Mouse (Mus musculus): Measurements from ENCODE around the gene Chst15. TPM values are rescaled to one million over a fixed set of nuclear protein-coding genes. Genes with fewer than 3 reads are reported as not detected.

Gene Chst15
- polyA plus RNA-seq, 1 experiment from 2014 or later, result 15.6 TPM

DNA sequence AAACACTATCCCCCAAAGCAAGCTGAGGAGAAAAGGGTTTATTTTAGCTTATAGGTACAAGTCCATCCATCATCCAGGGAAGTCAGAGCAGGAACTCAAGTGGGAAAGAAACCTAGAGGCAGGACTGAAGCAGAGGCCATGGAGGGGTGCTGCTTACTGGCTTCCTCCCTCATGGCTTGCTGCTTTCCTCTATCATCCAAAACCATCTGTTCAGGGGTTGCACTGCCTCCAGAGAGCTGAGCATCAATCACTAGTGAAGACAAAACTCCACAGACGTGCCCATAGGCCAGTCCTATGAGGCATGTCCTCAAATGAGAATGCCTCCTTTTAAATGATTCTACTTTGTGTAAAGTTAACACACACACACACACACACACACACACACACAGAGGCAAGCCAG lies 13.2 kb upstream of the Chst15 start:
- Histone ChIP-seq H3K4me2 (no peak overlapping the region), H3K9ac (no peak overlapping the region), H3K9me3 (no peaks in the 10 kb centered on the region), H3K36me3 (replicated peaks) (no peaks in the 10 kb centered on the region), H3K27me3 (no peaks in the 10 kb centered on the region), H3K4me3 (replicated peaks) (no peak overlapping the region), H3K4me1 (peaks cover 8% of the 10 kb centered on the region), H3K27ac (no peak overlapping the region)
- ATAC-seq (ENCODE audit: low FRiP score), result no peak
- WGBS, result 88% methylated on average over 1 of the region's 1 CpGs

DNA sequence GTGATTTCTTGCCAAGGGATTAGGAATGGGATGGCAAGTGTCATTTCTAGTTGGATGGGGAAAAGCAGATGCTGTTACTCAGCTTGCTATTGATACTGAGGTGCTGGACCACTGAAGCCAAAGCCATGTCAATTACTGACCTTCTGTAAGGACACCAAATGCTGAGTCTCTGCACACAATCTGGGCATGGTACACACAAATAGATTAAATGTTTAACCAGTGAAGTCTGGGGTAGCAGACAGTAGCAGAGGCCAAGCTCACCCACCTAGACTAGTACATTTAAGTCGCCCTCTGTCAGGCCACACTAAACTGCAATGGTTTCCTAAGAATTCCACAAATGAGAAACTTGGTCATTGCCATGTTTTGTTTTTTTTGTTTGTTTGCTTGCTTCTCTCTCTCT lies 11.6 kb upstream of the Chst15 start:
- no peak overlapping the region for H3K27ac ChIP-seq
- no peak overlapping the region for H3K9ac ChIP-seq
- H3K4me2 ChIP-seq, result no peak overlapping the region
- ATAC-seq (ENCODE audit: low FRiP score), result no peak
- no peaks in the 10 kb centered on the region for H3K9me3 ChIP-seq
- no peaks in the 10 kb centered on the region for H3K36me3 ChIP-seq (replicated peaks)
- H3K4me3 ChIP-seq (replicated peaks), result no peak overlapping the region
- WGBS, result 91% methylated on average over 1 of the region's 1 CpGs
- H3K4me1 ChIP-seq, result peaks cover 8% of the 10 kb centered on the region
- no peaks in the 10 kb centered on the region for H3K27me3 ChIP-seq

- Histone ChIP-seq H3K27me3 (0 out of 2 replicates have a peak, but pooled peaks cover 5% of the 10 kb centered on the region), H3K9me3 (no peaks in the 10 kb centered on the region), H3K4me2 (no peak overlapping the region), H3K4me3 (replicated peaks) (no peak overlapping the region), H3K4me1 (no peaks in the 10 kb centered on the region), H3K9ac (no peak overlapping the region), H3K27ac (no peak overlapping the region), H3K36me3 (replicated peaks) (no peaks in the 10 kb centered on the region)
- 83% methylated on average over 5 of the region's 5 CpGs for WGBS
- ATAC-seq (ENCODE audit: low FRiP score), result no peak
Observed at GRCm38 (mm10) chr7:132325549-132326331, 8.7 kb upstream of the Chst15 start.

- ATAC-seq (ENCODE audit: low FRiP score), result no peak
- Histone ChIP-seq H3K4me2 (no peak overlapping the region), H3K9me3 (no peaks in the 10 kb centered on the region), H3K9ac (no peak overlapping the region), H3K27me3 (0 out of 2 replicates have a peak, but pooled peaks cover 10% of the 10 kb centered on the region), H3K4me3 (replicated peaks) (no peak overlapping the region), H3K4me1 (no peaks in the 10 kb centered on the region), H3K27ac (no peak overlapping the region), H3K36me3 (replicated peaks) (no peaks in the 10 kb centered on the region)
- 87% methylated on average over 5 of the region's 5 CpGs for WGBS
Observed at GRCm38 (mm10) chr7:132323430-132323829, 6.4 kb upstream of the Chst15 start.

GRCm38 (mm10) chr7:132321392-132321958 lies 4.4 kb upstream of the Chst15 start:
- H3K9me3 ChIP-seq, result no peaks in the 10 kb centered on the region
- ATAC-seq (ENCODE audit: low FRiP score), result no peak
- no peak overlapping the region for H3K4me2 ChIP-seq
- H3K4me3 ChIP-seq (replicated peaks), result no peak overlapping the region
- H3K4me1 ChIP-seq, result peaks cover 8% of the 10 kb centered on the region
- H3K27ac ChIP-seq, result no peak overlapping the region
- H3K27me3 ChIP-seq, result peaks cover 10% of the 10 kb centered on the region; the same call in 1 of the 2 replicates
- H3K36me3 ChIP-seq (replicated peaks), result no peaks in the 10 kb centered on the region
- no peak overlapping the region for H3K9ac ChIP-seq
- WGBS, result 80% methylated on average over 2 of the region's 2 CpGs

GRCm38 (mm10) chr7:132316101-132317035 lies 660 bp downstream of the Chst15 start:
- peak overlapping the region; percentile 80 for H3K9ac ChIP-seq
- peak overlapping the region; percentile 79 for H3K4me3 ChIP-seq (replicated peaks)
- peaks cover 5% of the 10 kb centered on the region; the same call in 1 of the 2 replicates for H3K27me3 ChIP-seq
- peak overlapping the region; percentile 97 for H3K4me2 ChIP-seq
- H3K36me3 ChIP-seq (replicated peaks), result no peaks in the 10 kb centered on the region
- WGBS, result under 1% methylated on average over 70 of the region's 79 CpGs
- ATAC-seq (ENCODE audit: low FRiP score), result peak; percentile 76
- peak overlapping the region; percentile 88 for H3K27ac ChIP-seq
- H3K9me3 ChIP-seq, result no peaks in the 10 kb centered on the region
- H3K4me1 ChIP-seq, result peaks cover 40% of the 10 kb centered on the region

DNA sequence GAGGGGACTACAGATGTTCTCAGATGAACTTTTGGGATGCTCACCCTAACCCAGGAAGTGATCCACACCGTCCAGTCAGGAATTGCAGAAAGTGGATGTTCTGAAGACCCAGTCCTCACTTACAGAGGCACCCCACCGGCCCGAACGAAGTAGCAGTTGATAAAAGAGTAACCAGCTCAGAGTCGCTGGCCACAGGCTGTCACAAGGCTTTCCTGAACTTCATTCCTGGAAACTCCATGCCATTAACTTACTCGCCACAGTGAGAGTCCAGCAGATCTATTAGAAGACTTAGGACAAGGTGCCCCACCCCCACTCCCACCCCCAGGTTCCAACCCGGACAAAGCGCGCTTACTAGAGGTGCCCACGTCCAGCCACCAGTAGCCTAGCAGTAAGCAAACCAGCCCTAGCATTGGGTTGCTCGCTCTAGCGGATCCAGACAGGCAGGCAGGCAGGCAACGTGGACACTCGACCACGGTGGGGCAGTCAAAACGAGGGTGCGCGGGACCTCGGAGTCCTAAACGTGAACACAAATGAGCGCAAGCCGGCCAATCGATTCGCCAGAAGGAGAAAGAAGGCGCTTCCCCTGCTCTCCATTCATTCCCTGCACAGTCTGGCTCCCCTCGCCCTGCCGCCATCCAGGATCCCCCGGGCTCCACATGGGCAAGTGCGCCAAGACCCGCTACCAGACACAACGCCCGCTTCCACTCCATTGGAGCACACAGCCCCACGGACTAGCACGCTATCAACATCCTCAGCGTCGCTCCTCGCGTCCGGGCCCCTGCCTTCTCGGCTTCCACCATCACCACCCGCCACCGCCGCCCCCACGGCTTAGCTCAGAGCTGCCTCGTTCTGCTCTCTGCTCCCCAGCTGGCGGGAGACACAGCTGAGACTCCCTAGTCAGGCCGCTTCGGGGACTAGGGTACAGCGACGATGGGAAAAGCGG lies 1.6 kb downstream of the Chst15 start:
- Histone ChIP-seq H3K36me3 (replicated peaks) (no peaks in the 10 kb centered on the region), H3K4me1 (peaks cover 40% of the 10 kb centered on the region), H3K27me3 (peaks cover 5% of the 10 kb centered on the region; the same call in 1 of the 2 replicates), H3K27ac (peak overlapping the region; percentile 88), H3K9ac (peak overlapping the region; percentile 80), H3K9me3 (no peaks in the 10 kb centered on the region), H3K4me3 (replicated peaks) (peak overlapping the region; percentile 79), H3K4me2 (peak overlapping the region; percentile 97)
- ATAC-seq (ENCODE audit: low FRiP score), result peak; percentile 79
- WGBS, result 1% methylated on average over 49 of the region's 51 CpGs

GRCm38 (mm10) chr7:132312396-132312795 lies 4.6 kb downstream of the Chst15 start:
- WGBS, result 83% methylated on average over 8 of the region's 8 CpGs
- ATAC-seq (ENCODE audit: low FRiP score), result no peak
- H3K27me3 ChIP-seq, result no peaks in the 10 kb centered on the region; the same call in 1 of the 2 replicates
- H3K4me1 ChIP-seq, result peaks cover 35% of the 10 kb centered on the region
- H3K36me3 ChIP-seq (replicated peaks), result no peaks in the 10 kb centered on the region
- no peak overlapping the region for H3K27ac ChIP-seq
- no peak overlapping the region for H3K4me2 ChIP-seq
- H3K4me3 ChIP-seq (replicated peaks), result no peak overlapping the region
- no peak overlapping the region for H3K9ac ChIP-seq
- no peaks in the 10 kb centered on the region for H3K9me3 ChIP-seq

GRCm38 (mm10) chr7:132308537-132309191 lies 8.4 kb downstream of the Chst15 start:
- Histone ChIP-seq H3K4me1 (peaks cover 24% of the 10 kb centered on the region), H3K9me3 (no peaks in the 10 kb centered on the region), H3K4me2 (no peak overlapping the region), H3K36me3 (replicated peaks) (no peaks in the 10 kb centered on the region), H3K27ac (no peak overlapping the region), H3K27me3 (no peaks in the 10 kb centered on the region), H3K4me3 (replicated peaks) (no peak overlapping the region), H3K9ac (no peak overlapping the region)
- 85% methylated on average over 5 of the region's 5 CpGs for WGBS
- ATAC-seq (ENCODE audit: low FRiP score), result no peak

- H3K4me1 ChIP-seq, result peaks cover 17% of the 10 kb centered on the region
- H3K27ac ChIP-seq, result no peak overlapping the region
- no peak overlapping the region for H3K4me3 ChIP-seq (replicated peaks)
- no peaks in the 10 kb centered on the region for H3K36me3 ChIP-seq (replicated peaks)
- H3K9me3 ChIP-seq, result no peaks in the 10 kb centered on the region
- no peak overlapping the region for H3K9ac ChIP-seq
- H3K4me2 ChIP-seq, result no peak overlapping the region
- WGBS, result 85% methylated on average over 6 of the region's 6 CpGs
- no peaks in the 10 kb centered on the region for H3K27me3 ChIP-seq
- ATAC-seq (ENCODE audit: low FRiP score), result no peak
Observed at GRCm38 (mm10) chr7:132307722-132308271, 9.2 kb downstream of the Chst15 start.

Data from forebrain, embryonic 12.5 days (tissue).